Mouse (Mus musculus) cortical plate, adult 2 months (tissue): ENCODE data around the gene Fos.

Source experiments
- CTCF ChIP-seq: fragments of 200-500 bp; IDR thresholded peaks from 2 replicates; pipeline ENCODE4 v1.5.1; 2011; ENCODE audit warnings: mild to moderate bottlenecking, control low read depth, low read length; ENCODE audit not compliant: insufficient read depth; ENCODE audit errors: extremely low read depth
- POLR2A ChIP-seq: fragments of 200-500 bp; IDR thresholded peaks from 2 replicates; pipeline ENCODE4 v1.6.1; 2011; ENCODE audit warnings: mild to moderate bottlenecking, low read length, control low read depth; ENCODE audit not compliant: insufficient read depth; ENCODE audit errors: extremely low read depth

- TF ChIP-seq CTCF (no peak), POLR2A (no peak)
Measured at GRCm38 (mm10) chr12:85479190-85479589, 5.5 kb downstream of the Fos start.
